Mouse (Mus musculus) kidney, adult 2 months (tissue): ENCODE data around the gene Plcd1. TPM values are rescaled to one million over a fixed set of nuclear protein-coding genes. Genes with fewer than 3 reads are reported as not detected.

ENCODE experiments used
- DNase-seq: peaks from one replicate; pipeline ENCODE4 v3.0.0; 2021
- H3K27ac ChIP-seq: fragments of 200-500 bp; 2 replicates; pipeline ENCODE4 v1.5.1; 2012; ENCODE audit warnings: low read depth, low read length, control low read depth, inconsistent platforms; ENCODE audit not compliant: insufficient read depth
- H3K27me3 ChIP-seq: fragments of 200-500 bp; replicated peaks from 2 replicates; pipeline ENCODE4 v1.6.1; 2012; ENCODE audit warnings: mild to moderate bottlenecking, moderate library complexity, low read length, inconsistent platforms; ENCODE audit not compliant: control insufficient read depth, insufficient read depth
- H3K36me3 ChIP-seq: fragments of 200-500 bp; 2 replicates; pipeline ENCODE4 v1.6.1; 2012; ENCODE audit warnings: mild to moderate bottlenecking, moderate library complexity, low read length, inconsistent platforms; ENCODE audit not compliant: control insufficient read depth, insufficient read depth
- H3K4me1 ChIP-seq: fragments of 200-500 bp; 2 replicates; pipeline ENCODE4 v1.6.1; 2011; ENCODE audit warnings: low read length; ENCODE audit not compliant: control insufficient read depth, insufficient read depth
- H3K4me3 ChIP-seq: fragments of 200-500 bp; 2 replicates; pipeline ENCODE4 v1.5.1; 2011; ENCODE audit warnings: mild to moderate bottlenecking, low read depth, low read length, control low read depth; ENCODE audit not compliant: insufficient read depth
- CTCF ChIP-seq: fragments of 200-500 bp; conservative IDR thresholded peaks from 2 replicates; pipeline ENCODE4 v1.5.1; 2011; ENCODE audit warnings: low read depth, mild to moderate bottlenecking, control low read depth, low read length, moderate library complexity, mixed read lengths; ENCODE audit not compliant: insufficient read depth, insufficient read length
- POLR2A ChIP-seq: fragments of 200-500 bp; IDR thresholded peaks from one replicate; pipeline ENCODE4 v1.6.1; 2011; ENCODE audit warnings: low read depth, low read length, control low read depth
- WGBS: fragments of 180-500 bp; shearing (Covaris S2); methylation state at CpG from one replicate; pipeline ENCODE4 v1.1.7; 2018; 5-methylcytosine and 5-hydroxymethylcytosine counted together
- polyA plus RNA-seq: library from polyadenylated mRNA; depleted of rRNA; stranded (reverse); fragments of >200 nt; gene quantifications from 2 replicates; pipeline ENCODE4 v1.2.3, GENCODE M21; 2012

The Plcd1 gene
- polyA plus RNA-seq, 1 experiment, result 11.3 TPM

GRCm38 (mm10) chr9:119120168-119120560 lies 26.9 kb upstream of the Plcd1 start:
- 38% methylated on average over 3 of the region's 3 CpGs for WGBS
- TF ChIP-seq CTCF (no peak), POLR2A (no peak)
- no peak for DNase-seq
- Histone ChIP-seq H3K4me3 (peak overlapping the region; percentile 7; the same call in 1 of the 2 replicates), H3K27ac (peak overlapping the region; percentile 92), H3K36me3 (no peaks in the 10 kb centered on the region), H3K27me3 (no peaks in the 10 kb centered on the region), H3K4me1 (peaks cover 7% of the 10 kb centered on the region; the same call in 1 of the 2 replicates)

- 33% methylated on average over 19 of the region's 19 CpGs for WGBS
- H3K36me3 ChIP-seq, result no peaks in the 10 kb centered on the region
- no peaks in the 10 kb centered on the region for H3K27me3 ChIP-seq
- peak; percentile 96 for DNase-seq
- peak overlapping the region; percentile 92 for H3K27ac ChIP-seq
- TF ChIP-seq CTCF, result no peak
- TF ChIP-seq POLR2A, result peak; percentile 57
- H3K4me1 ChIP-seq, result peaks cover 7% of the 10 kb centered on the region; the same call in 1 of the 2 replicates
- peak overlapping the region; percentile 47 for H3K4me3 ChIP-seq
Observed at GRCm38 (mm10) chr9:119119409-119120167, 26.3 kb upstream of the Plcd1 start.

GRCm38 (mm10) chr9:119114911-119115310 lies 21.6 kb upstream of the Plcd1 start:
- H3K27me3 ChIP-seq, result no peaks in the 10 kb centered on the region
- peaks cover 11% of the 10 kb centered on the region; the same call in 1 of the 2 replicates for H3K4me1 ChIP-seq
- no peaks in the 10 kb centered on the region for H3K36me3 ChIP-seq
- 89% methylated on average over 17 of the region's 17 CpGs for WGBS
- no peak for DNase-seq
- no peak for TF ChIP-seq CTCF
- TF ChIP-seq POLR2A, result no peak
- no peak overlapping the region for H3K4me3 ChIP-seq
- H3K27ac ChIP-seq, result no peak overlapping the region

- WGBS, result 42% methylated on average over 3 of the region's 3 CpGs
- TF ChIP-seq CTCF (no peak), POLR2A (no peak)
- Histone ChIP-seq H3K4me3 (no peak overlapping the region), H3K27ac (no peak overlapping the region), H3K4me1 (peaks cover 4% of the 10 kb centered on the region; the same call in 1 of the 2 replicates), H3K36me3 (no peaks in the 10 kb centered on the region), H3K27me3 (no peaks in the 10 kb centered on the region)
- peak; percentile 28 for DNase-seq
Observed at GRCm38 (mm10) chr9:119110640-119111039, 17.3 kb upstream of the Plcd1 start.

GRCm38 (mm10) chr9:119109685-119110353 lies 16.5 kb upstream of the Plcd1 start:
- DNase-seq, result no peak
- no peak for TF ChIP-seq POLR2A
- no peak for TF ChIP-seq CTCF
- peaks cover 4% of the 10 kb centered on the region; the same call in 1 of the 2 replicates for H3K4me1 ChIP-seq
- no peak overlapping the region for H3K4me3 ChIP-seq
- H3K36me3 ChIP-seq, result no peaks in the 10 kb centered on the region
- no peak overlapping the region for H3K27ac ChIP-seq
- WGBS, result 70% methylated on average over 12 of the region's 12 CpGs
- H3K27me3 ChIP-seq, result no peaks in the 10 kb centered on the region

- 72% methylated on average over 4 of the region's 4 CpGs for WGBS
Observed at GRCm38 (mm10) chr9:119107566-119107965, 14.3 kb upstream of the Plcd1 start.

GRCm38 (mm10) chr9:119102783-119103113 lies 9.4 kb upstream of the Plcd1 start:
- Histone ChIP-seq H3K36me3 (no peaks in the 10 kb centered on the region), H3K27me3 (no peaks in the 10 kb centered on the region), H3K4me1 (peaks cover 4% of the 10 kb centered on the region; the same call in 1 of the 2 replicates), H3K27ac (no peak overlapping the region), H3K4me3 (peak overlapping the region; percentile 63)
- TF ChIP-seq CTCF (no peak), POLR2A (no peak)
- 3% methylated on average over 19 of the region's 19 CpGs for WGBS
- no peak for DNase-seq

More at GRCm38 (mm10) chr9:119107566-119107965, 14.3 kb upstream of the Plcd1 start:
- Histone ChIP-seq H3K4me1 (peaks cover 8% of the 10 kb centered on the region; the same call in 1 of the 2 replicates), H3K4me3 (no peak overlapping the region), H3K27ac (no peak overlapping the region), H3K27me3 (no peaks in the 10 kb centered on the region), H3K36me3 (no peaks in the 10 kb centered on the region)
- TF ChIP-seq CTCF, result peak; percentile 86
- no peak for TF ChIP-seq POLR2A
- DNase-seq, result peak; percentile 74
